Mouse (Mus musculus) hindbrain, embryonic 16.5 days (tissue): ENCODE results near the gene Eif6. TPM values are rescaled to one million over a fixed set of nuclear protein-coding genes. Genes with fewer than 3 reads are reported as not detected.

ENCODE experiments used
- ATAC-seq: fragments of 200-750 bp; cut with Nextera tagmentation; 2 replicates; pipeline ENCODE4 v1.8.0; 2017; ENCODE audit warnings: moderate TSS enrichment, moderate library complexity
- H3K27ac ChIP-seq: fragments of 300-500 bp; sonication (generic); 2 replicates; pipeline ENCODE4 v1.5.1; 2014; ENCODE audit warnings: low read depth, mild to moderate bottlenecking, control low read depth, low read length, moderate library complexity
- H3K27me3 ChIP-seq: fragments of 300-500 bp; sonication (generic); replicated peaks from 2 replicates; pipeline ENCODE4 v1.6.1; 2014; ENCODE audit warnings: low read length; ENCODE audit not compliant: control insufficient read depth, insufficient read depth
- H3K36me3 ChIP-seq: fragments of 300-500 bp; sonication (generic); 2 replicates; pipeline ENCODE4 v1.6.1; 2014; ENCODE audit warnings: mild to moderate bottlenecking, low read length, moderate library complexity, mixed read lengths; ENCODE audit not compliant: control insufficient read depth, insufficient read depth
- H3K4me1 ChIP-seq: fragments of 300-500 bp; sonication (generic); 2 replicates; pipeline ENCODE4 v1.6.1; 2014; ENCODE audit warnings: low read depth, low read length; ENCODE audit not compliant: control insufficient read depth, insufficient read depth
- H3K4me2 ChIP-seq: fragments of 300-500 bp; sonication (generic); 2 replicates; pipeline ENCODE4 v1.6.1; 2014; ENCODE audit warnings: mild to moderate bottlenecking, low read length, control low read depth, moderate library complexity
- H3K4me3 ChIP-seq: fragments of 300-500 bp; sonication (generic); 2 replicates; pipeline ENCODE4 v1.5.1; 2014; ENCODE audit warnings: mild to moderate bottlenecking, low read length, control low read depth, moderate library complexity
- H3K9ac ChIP-seq: fragments of 300-500 bp; sonication (generic); 2 replicates; pipeline ENCODE4 v1.6.1; 2014; ENCODE audit warnings: low read depth, mild to moderate bottlenecking, control low read depth, low read length, moderate library complexity
- H3K9me3 ChIP-seq: fragments of 300-500 bp; sonication (generic); 2 replicates; pipeline ENCODE4 v1.6.1; 2014; ENCODE audit warnings: mild to moderate bottlenecking, low read length, moderate library complexity; ENCODE audit not compliant: control insufficient read depth
- WGBS: fragments of 180-500 bp; shearing (Covaris S2); extraction: QIAGEN DNeasy Blood & Tissue Kit; methylation state at CpG from one replicate; pipeline ENCODE4 v1.1.7; 2014; 5-methylcytosine and 5-hydroxymethylcytosine counted together
- polyA plus RNA-seq: library from polyadenylated mRNA; unstranded; fragments of >200 nt; fragmentation: Nextera tagmentation; extraction: Ambion mirVana; gene quantifications from 2 replicates; pipeline ENCODE4 v1.2.1, GENCODE M21; 2015

The Eif6 gene
- polyA plus RNA-seq, 1 experiment from 2014 or later, result 151 TPM

- peak overlapping the region; percentile 83 for H3K4me3 ChIP-seq
- H3K4me2 ChIP-seq, result peak overlapping the region; percentile 75
- ATAC-seq, result no peak
- no peaks in the 10 kb centered on the region for H3K36me3 ChIP-seq
- H3K9ac ChIP-seq, result no peak overlapping the region
- no peak overlapping the region for H3K27ac ChIP-seq
- 59% methylated on average over 11 of the region's 11 CpGs for WGBS
- H3K4me1 ChIP-seq, result peaks cover 26% of the 10 kb centered on the region
- no peaks in the 10 kb centered on the region for H3K9me3 ChIP-seq
- peaks cover 3% of the 10 kb centered on the region; the same call in 1 of the 2 replicates for H3K27me3 ChIP-seq
These were observed 52.3 kb downstream of the Eif6 start for GRCm38 (mm10) chr2:155774261-155774926.

- H3K36me3 ChIP-seq, result no peaks in the 10 kb centered on the region
- 71% methylated on average over 4 of the region's 4 CpGs for WGBS
- no peak overlapping the region for H3K4me3 ChIP-seq
- peaks cover 21% of the 10 kb centered on the region for H3K4me1 ChIP-seq
- H3K9me3 ChIP-seq, result no peaks in the 10 kb centered on the region
- H3K9ac ChIP-seq, result no peak overlapping the region
- H3K4me2 ChIP-seq, result no peak overlapping the region
- peaks cover 3% of the 10 kb centered on the region; the same call in 1 of the 2 replicates for H3K27me3 ChIP-seq
- H3K27ac ChIP-seq, result no peak overlapping the region
- no peak for ATAC-seq
These were observed 53.1 kb downstream of the Eif6 start for GRCm38 (mm10) chr2:155773664-155774063.

Other genes with a start within 250 kb of the Eif6 start
- 15.7 and 17.5 TPM in 2 replicates for gene Gss, start 234.1 kb downstream of the Eif6 start, polyA plus RNA-seq
- 0.77 and 1.7 TPM in 2 replicates for gene Myh7b, start 215.7 kb downstream of the Eif6 start, polyA plus RNA-seq
- 155 and 168 TPM in 2 replicates for gene Trpc4ap, start 134.5 kb downstream of the Eif6 start, polyA plus RNA-seq
- gene Edem2, start 97.5 kb downstream of the Eif6 start, polyA plus RNA-seq, result 42.4 and 45.5 TPM in 2 replicates
- gene Gm17581, start 91.1 kb downstream of the Eif6 start, polyA plus RNA-seq, result not detected in 2 replicates
- gene Procr, start 75.8 kb downstream of the Eif6 start, polyA plus RNA-seq, result 2.3 and 3.7 TPM in 2 replicates
- gene Mmp24, start 51.6 kb downstream of the Eif6 start, polyA plus RNA-seq, result 16.0 and 16.8 TPM in 2 replicates
- gene BC029722, start 7.5 kb downstream of the Eif6 start, polyA plus RNA-seq, result 43.6 and 47.5 TPM in 2 replicates
- gene Fam83c, start 7.9 kb upstream of the Eif6 start, polyA plus RNA-seq, result 0.41 and 0.61 TPM in 2 replicates
- 66.3 and 74.9 TPM in 2 replicates for gene Uqcc1, start 103.4 kb upstream of the Eif6 start, polyA plus RNA-seq
- not detected in 2 replicates for gene Gm15557, start 113.8 kb upstream of the Eif6 start, polyA plus RNA-seq
- gene Gdf5, start 118.4 kb upstream of the Eif6 start, polyA plus RNA-seq, result 2.3 and 3.1 TPM in 2 replicates
- gene Cep250, start 129.5 kb upstream of the Eif6 start, polyA plus RNA-seq, result 11.5 and 14.0 TPM in 2 replicates
- 1.4 and 2.5 TPM in 2 replicates for gene 6430550D23Rik, start 181.1 kb upstream of the Eif6 start, polyA plus RNA-seq
- gene Ergic3, start 181.1 kb upstream of the Eif6 start, polyA plus RNA-seq, result 479 and 492 TPM in 2 replicates
- not detected in 2 replicates for gene Fer1l4, start 226.0 kb upstream of the Eif6 start, polyA plus RNA-seq
- gene Spag4, start 238.2 kb upstream of the Eif6 start, polyA plus RNA-seq, result 7.7 and 9.6 TPM in 2 replicates